17 mouse cellular contexts compared by ENCODE assay signal in the genomic region with DNA sequence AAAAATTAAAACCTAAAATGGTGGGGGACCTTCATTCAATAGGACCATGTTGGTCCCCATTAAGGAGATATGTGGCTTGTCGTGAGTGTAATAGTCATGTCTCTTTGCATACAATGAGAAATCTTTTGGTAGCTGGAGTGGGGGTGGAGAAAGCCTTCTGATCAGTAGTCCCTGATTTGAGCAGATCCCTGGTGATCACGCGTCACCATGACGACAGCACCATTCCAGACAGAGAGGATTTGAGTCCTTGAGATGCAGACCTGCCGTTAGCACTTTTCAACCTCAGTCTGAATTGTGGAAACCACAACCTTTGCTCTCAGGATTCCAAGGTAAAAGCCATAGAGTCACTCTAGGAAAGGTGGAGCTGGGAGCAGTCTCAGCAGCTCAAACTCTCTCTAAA. TPM values are rescaled to one million over a fixed set of nuclear protein-coding genes. Genes with fewer than 3 reads are reported as not detected.
DNase-seq lines count a peak whose midpoint lies in the region; TF ChIP-seq lines count a peak whose summit lies in the region.
"Had no signal": no experiment of that assay in that cellular context is flagged by ENCODE, and none has a peak within 500 bp of the region (broad histone marks: within the 10 kb centered on the region; RNA-seq: fewer than 3 reads in every experiment).

No protein-coding gene starts in this region.

- intact Hi-C loops in heart, postnatal 10 days (cut with DNase I): no loop called here

- peak; percentile 54 for DNase-seq in layer of hippocampus, adult 11-12 months (ENCODE audit: low spot score)
- no peak for DNase-seq in layer of hippocampus, postnatal 25 days (ENCODE audit: extremely low spot score in 1 of 2, low spot score in 1 of 2)
- DNase-seq in right cerebral cortex, adult 2 months (ENCODE audit: low spot score in 2 of 2): peak; percentile 50 to 59
- DNase-seq in right cerebral cortex, postnatal 4 days: no peak
- peak; percentile 38 to 79 for DNase-seq in layer of hippocampus, adult 2 months (ENCODE audit: low spot score in 2 of 2)
- peak; percentile 18 to 28 for DNase-seq in right cerebral cortex, postnatal 36 days (ENCODE audit: low spot score in 2 of 2)
- DNase-seq in kidney, adult 9 months: no peak
- no peak for DNase-seq in heart, postnatal 10 days
- DNase-seq: adrenal gland, postnatal 14 days; cerebellum, adult 9-10 months; spleen, adult 18-20 months; thymus, postnatal 4 days had no signal

- no peak for TF ChIP-seq CTCF in layer of hippocampus, adult 2 months (conservative IDR thresholded peaks at IDR 0.05)

- peak overlapping the region; percentile 88 for H3K27ac ChIP-seq in layer of hippocampus, adult 2 months
- H3K27ac ChIP-seq: embryonic facial prominence, embryonic 10.5 days; hindbrain, embryonic 15.5 days; kidney, embryonic 15.5 days; limb, embryonic 15.5 days had no signal

- H3K4me3 ChIP-seq in layer of hippocampus, adult 2 months: no peak overlapping the region
- H3K4me3 ChIP-seq: embryonic facial prominence, embryonic 10.5 days; erythroblast, embryonic 14.5 days; hindbrain, embryonic 15.5 days; kidney, embryonic 15.5 days; limb, embryonic 15.5 days had no signal

RNA-seq across cellular contexts. Expression of gene Prkag2, which starts 18.7 kb away (rescaled TPM):
- total RNA-seq in layer of hippocampus, postnatal 25 days (2021): 100 to 1,000 TPM; 159 to 167 TPM
- 100 to 1,000 TPM; 177 to 193 TPM for total RNA-seq in layer of hippocampus, adult 2 months (2021)
- 10 to 100 TPM; 82.5 to 85.2 TPM for total RNA-seq in heart, postnatal 10 days (2021)

Comparison
In these comparisons a context has a peak if more than half of its experiments do, and no peak if none do; other contexts are left out.
1. DNase-seq: peak in layer of hippocampus, adult 11-12 months (single experiment), right cerebral cortex, adult 2 months (2 of 2), layer of hippocampus, adult 2 months (2 of 2) and right cerebral cortex, postnatal 36 days (2 of 2); none in layer of hippocampus, postnatal 25 days (0 of 2), right cerebral cortex, postnatal 4 days (single experiment), kidney, adult 9 months (single experiment) and heart, postnatal 10 days (0 of 2).